Mouse (Mus musculus) liver, embryonic 14.5 days (tissue): ENCODE measurements around the gene Med18.

Source experiments
- CTCF ChIP-seq: IDR thresholded peaks from 2 replicates; pipeline ENCODE4 v1.5.1; 2016; ENCODE audit warnings: antibody characterized with exemption, low read depth, control low read depth
- EP300 ChIP-seq: IDR thresholded peaks from 2 replicates; pipeline ENCODE4 v1.6.1; 2016; ENCODE audit warnings: antibody characterized with exemption, low read depth

DNA sequence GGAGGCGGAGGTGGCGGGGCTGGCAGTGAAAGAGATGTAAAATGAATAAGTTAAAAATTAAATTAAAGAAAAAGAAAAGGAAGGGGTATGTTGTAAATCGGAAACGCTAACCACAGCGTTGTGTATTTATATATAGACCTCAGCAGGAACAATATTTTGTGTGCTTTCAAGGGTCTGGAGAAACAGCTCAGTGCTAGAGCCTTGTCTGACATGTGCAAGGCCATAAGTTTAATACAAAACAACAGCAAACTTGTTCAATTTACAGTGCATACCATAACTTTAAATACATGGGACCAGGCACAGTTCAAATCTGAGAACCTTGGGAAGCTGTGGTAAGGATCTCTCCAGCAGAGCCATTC is 513 bp upstream of the Med18 start:
- TF ChIP-seq CTCF: no peak
- TF ChIP-seq EP300: no peak
